Mouse (Mus musculus): Measurements from ENCODE around the gene Kifc3. TPM values are rescaled to one million over a fixed set of nuclear protein-coding genes. Genes with fewer than 3 reads are reported as not detected.
A peak's percentile ranks its signal among the peaks of the same experiment; 100 is the strongest.

The Kifc3 gene
- polyA plus RNA-seq, 1 experiment from 2014 or later = 16.5 TPM

DNA sequence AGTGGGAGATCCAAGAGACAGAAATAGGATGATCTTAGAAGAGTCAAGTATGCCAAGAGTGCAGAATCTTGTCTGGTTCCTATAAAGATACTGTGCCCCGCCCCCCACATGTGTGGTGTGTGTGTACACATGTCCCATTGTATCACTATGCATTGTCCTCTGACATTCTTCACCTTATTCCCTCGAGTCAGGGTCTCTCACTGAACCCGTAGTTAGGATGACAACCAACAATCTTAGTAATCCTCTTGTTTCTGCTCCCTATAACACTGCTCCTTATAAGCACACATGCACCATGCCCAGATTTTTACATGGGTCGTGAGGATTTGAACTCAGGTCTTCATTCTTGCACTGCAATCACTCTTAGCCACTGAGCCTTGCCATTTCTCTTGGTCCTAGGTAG lies 123.3 kb downstream of the Kifc3 start:
- H3K36me3 ChIP-seq = peaks cover 14% of the 10 kb centered on the region
- no peak for ATAC-seq (ENCODE audit: low FRiP score)
- no peak overlapping the region for H3K27ac ChIP-seq
- H3K27me3 ChIP-seq = peaks cover 9% of the 10 kb centered on the region; the same call in 1 of the 2 replicates
- H3K4me3 ChIP-seq = no peak overlapping the region
- no peaks in the 10 kb centered on the region for H3K9me3 ChIP-seq
- peaks cover 29% of the 10 kb centered on the region for H3K4me1 ChIP-seq (replicated peaks)
- no peak overlapping the region for H3K4me2 ChIP-seq
- WGBS = 93% methylated on average over 4 of the region's 4 CpGs
- H3K9ac ChIP-seq = no peak overlapping the region

- Histone ChIP-seq H3K27me3 (peaks cover 9% of the 10 kb centered on the region; the same call in 1 of the 2 replicates), H3K4me3 (no peak overlapping the region), H3K9me3 (no peaks in the 10 kb centered on the region), H3K9ac (no peak overlapping the region), H3K27ac (no peak overlapping the region), H3K4me1 (replicated peaks) (peaks cover 21% of the 10 kb centered on the region), H3K36me3 (peaks cover 6% of the 10 kb centered on the region), H3K4me2 (no peak overlapping the region)
- ATAC-seq (ENCODE audit: low FRiP score) = no peak
- WGBS = 82% methylated on average over 3 of the region's 3 CpGs
These were observed 124.6 kb downstream of the Kifc3 start for GRCm38 (mm10) chr8:95078055-95078454.

DNA sequence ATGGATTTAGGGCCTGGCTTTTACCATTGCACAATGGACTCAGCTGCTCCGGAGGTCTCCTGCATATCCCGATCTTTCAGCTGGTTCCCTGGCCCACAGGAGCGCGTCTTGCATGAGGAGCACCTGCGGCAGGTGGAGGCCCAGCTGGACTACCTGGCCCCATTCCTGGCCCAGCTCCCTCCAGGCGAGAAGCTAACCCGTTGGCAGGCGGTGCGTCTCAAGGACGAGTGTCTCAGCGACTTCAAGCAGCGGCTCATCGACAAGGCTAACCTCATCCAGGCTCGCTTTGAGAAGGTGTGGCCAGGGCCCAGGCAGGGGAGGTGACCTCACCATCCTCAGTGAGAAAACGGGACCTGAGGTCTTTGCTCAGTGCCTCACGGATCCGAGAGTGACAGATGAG lies 126.5 kb downstream of the Kifc3 start:
- WGBS = 84% methylated on average over 17 of the region's 17 CpGs
- Histone ChIP-seq H3K36me3 (no peaks in the 10 kb centered on the region), H3K27me3 (peaks cover 9% of the 10 kb centered on the region; the same call in 1 of the 2 replicates), H3K9me3 (no peaks in the 10 kb centered on the region), H3K9ac (no peak overlapping the region), H3K4me3 (no peak overlapping the region), H3K4me2 (no peak overlapping the region), H3K4me1 (replicated peaks) (peaks cover 4% of the 10 kb centered on the region; the same call in 1 of the 2 replicates), H3K27ac (no peak overlapping the region)
- no peak for ATAC-seq (ENCODE audit: low FRiP score)

- no peaks in the 10 kb centered on the region for H3K36me3 ChIP-seq
These were observed 127.1 kb downstream of the Kifc3 start for GRCm38 (mm10) chr8:95075504-95075903.

DNA sequence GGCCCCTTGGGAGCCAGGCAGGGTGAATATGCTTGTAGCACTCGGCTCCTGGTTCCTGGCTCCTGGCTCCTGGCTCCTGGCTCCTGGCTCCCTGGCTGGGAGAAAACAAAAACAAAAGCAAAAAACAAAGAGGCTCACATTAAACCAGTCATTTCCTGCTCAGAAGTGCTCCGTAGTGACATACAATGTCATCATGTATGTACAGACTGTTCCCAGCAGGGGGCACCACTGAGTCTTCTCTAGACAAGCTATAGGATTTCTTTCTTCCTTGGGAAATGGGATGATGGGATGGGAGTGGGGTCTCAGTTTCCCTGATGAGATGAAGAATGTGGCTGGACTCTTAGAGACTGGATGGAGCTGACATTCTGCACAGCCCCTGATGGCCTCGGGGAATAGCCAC lies 135.0 kb downstream of the Kifc3 start:
- no peak for ATAC-seq (ENCODE audit: low FRiP score)
- H3K9ac ChIP-seq = no peak overlapping the region
- no peak overlapping the region for H3K4me2 ChIP-seq
- no peak overlapping the region for H3K27ac ChIP-seq
- H3K36me3 ChIP-seq = no peaks in the 10 kb centered on the region
- H3K27me3 ChIP-seq = no peaks in the 10 kb centered on the region
- no peaks in the 10 kb centered on the region for H3K9me3 ChIP-seq
- WGBS = 46% methylated on average over 3 of the region's 3 CpGs
- no peaks in the 10 kb centered on the region for H3K4me1 ChIP-seq (replicated peaks)
- no peak overlapping the region for H3K4me3 ChIP-seq

More at GRCm38 (mm10) chr8:95075504-95075903, 127.1 kb downstream of the Kifc3 start:
- H3K4me2 ChIP-seq = no peak overlapping the region
- ATAC-seq (ENCODE audit: low FRiP score) = no peak
- peaks cover 4% of the 10 kb centered on the region; the same call in 1 of the 2 replicates for H3K4me1 ChIP-seq (replicated peaks)
- H3K4me3 ChIP-seq = no peak overlapping the region
- peaks cover 9% of the 10 kb centered on the region; the same call in 1 of the 2 replicates for H3K27me3 ChIP-seq
- H3K9ac ChIP-seq = no peak overlapping the region
- WGBS = 81% methylated on average over 3 of the region's 3 CpGs
- no peaks in the 10 kb centered on the region for H3K9me3 ChIP-seq
- no peak overlapping the region for H3K27ac ChIP-seq

- Histone ChIP-seq H3K36me3 (no peaks in the 10 kb centered on the region), H3K9ac (no peak overlapping the region), H3K27ac (no peak overlapping the region), H3K4me2 (no peak overlapping the region), H3K4me3 (no peak overlapping the region), H3K27me3 (no peaks in the 10 kb centered on the region), H3K4me1 (replicated peaks) (no peaks in the 10 kb centered on the region), H3K9me3 (no peaks in the 10 kb centered on the region)
- no peak for ATAC-seq (ENCODE audit: low FRiP score)
- WGBS = 90% methylated on average over 2 of the region's 2 CpGs
These were observed 138.1 kb downstream of the Kifc3 start for GRCm38 (mm10) chr8:95064531-95064930.

- Histone ChIP-seq H3K27me3 (no peaks in the 10 kb centered on the region), H3K9me3 (no peaks in the 10 kb centered on the region), H3K36me3 (no peaks in the 10 kb centered on the region), H3K27ac (no peak overlapping the region), H3K4me2 (no peak overlapping the region), H3K4me1 (replicated peaks) (0 out of 2 replicates have a peak, but pooled peaks cover 1% of the 10 kb centered on the region), H3K4me3 (no peak overlapping the region), H3K9ac (no peak overlapping the region)
- WGBS = 68% methylated on average over 6 of the region's 6 CpGs
- no peak for ATAC-seq (ENCODE audit: low FRiP score)
These were observed 142.6 kb downstream of the Kifc3 start for GRCm38 (mm10) chr8:95059812-95060533.

GRCm38 (mm10) chr8:95058661-95059060 lies 144.0 kb downstream of the Kifc3 start:
- no peak for ATAC-seq (ENCODE audit: low FRiP score)
- H3K9ac ChIP-seq = no peak overlapping the region
- H3K27ac ChIP-seq = no peak overlapping the region
- no peaks in the 10 kb centered on the region for H3K27me3 ChIP-seq
- H3K4me3 ChIP-seq = no peak overlapping the region
- WGBS = 90% methylated on average over 6 of the region's 6 CpGs
- H3K36me3 ChIP-seq = no peaks in the 10 kb centered on the region
- H3K4me2 ChIP-seq = no peak overlapping the region
- 0 out of 2 replicates have a peak, but pooled peaks cover 2% of the 10 kb centered on the region for H3K4me1 ChIP-seq (replicated peaks)
- H3K9me3 ChIP-seq = no peaks in the 10 kb centered on the region

DNA sequence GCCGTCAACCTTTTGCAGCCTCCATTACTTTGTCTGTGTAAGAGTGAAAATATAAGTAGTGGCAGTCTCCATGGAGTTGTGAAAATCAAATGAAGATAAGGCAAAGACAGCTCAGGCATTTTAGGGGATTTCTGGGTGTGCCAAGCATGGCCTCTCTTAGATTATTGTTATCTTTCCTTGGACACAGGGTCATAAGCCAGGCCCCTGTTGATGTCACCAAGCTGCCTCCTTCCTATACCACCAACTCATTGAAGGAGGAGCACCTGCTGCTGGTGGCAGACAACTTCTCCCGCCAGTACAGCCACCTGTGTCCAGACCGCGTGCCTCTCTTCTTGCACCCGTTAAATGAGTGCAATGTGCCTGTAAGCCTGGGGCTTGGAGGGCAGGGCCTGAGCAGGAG lies 146.2 kb downstream of the Kifc3 start:
- Histone ChIP-seq H3K27ac (no peak overlapping the region), H3K4me1 (replicated peaks) (0 out of 2 replicates have a peak, but pooled peaks cover 2% of the 10 kb centered on the region), H3K27me3 (no peaks in the 10 kb centered on the region), H3K9me3 (no peaks in the 10 kb centered on the region), H3K4me3 (no peak overlapping the region), H3K4me2 (no peak overlapping the region), H3K36me3 (no peaks in the 10 kb centered on the region), H3K9ac (no peak overlapping the region)
- ATAC-seq (ENCODE audit: low FRiP score) = no peak
- WGBS = 94% methylated on average over 5 of the region's 5 CpGs

DNA sequence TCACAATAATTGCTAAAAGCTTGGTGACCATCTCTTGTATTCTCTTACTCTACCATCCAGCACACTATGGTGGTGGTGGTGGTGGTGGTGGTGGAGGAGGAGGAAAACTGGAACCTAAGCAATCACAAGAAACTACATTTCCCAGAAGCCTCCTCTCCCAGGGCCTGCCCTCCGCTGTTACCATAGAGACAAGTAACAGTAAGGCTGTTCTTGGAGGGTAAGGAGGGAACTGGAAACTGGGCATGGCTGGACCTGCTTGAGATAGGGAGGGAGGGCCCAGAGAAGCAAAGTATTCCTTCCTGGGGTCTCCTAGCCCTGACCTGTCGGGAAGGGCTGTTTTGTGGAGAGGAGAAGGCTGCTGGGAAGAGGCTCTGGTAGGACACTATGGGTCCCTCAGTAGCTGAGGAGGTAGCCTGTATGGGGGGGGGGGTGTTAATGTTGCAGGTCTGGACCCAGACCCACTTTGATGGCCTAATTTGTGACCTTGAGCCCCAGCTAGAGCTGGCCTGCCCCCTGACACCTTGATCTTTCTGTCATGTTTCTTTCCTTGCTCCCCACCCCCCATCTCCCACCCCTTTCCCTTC lies 147.6 kb downstream of the Kifc3 start, which contains the start of gene Drc7:
Gene Drc7, plus strand, starts transcription at position 177 of the 584 bp plus-strand sequence.
- H3K27ac ChIP-seq = no peak within 1 kb of the TSS
- H3K9me3 ChIP-seq = no peaks in the 10 kb centered on the region
- H3K36me3 ChIP-seq = no peaks in the 10 kb centered on the region
- ATAC-seq (ENCODE audit: low FRiP score) = peak; percentile 86
- 26% methylated on average over 2 of the region's 2 CpGs for WGBS
- H3K9ac ChIP-seq = no peak within 1 kb of the TSS
- H3K4me2 ChIP-seq = 0 out of 2 replicates have a peak within 1 kb of the TSS, but pooled peaks have one; percentile 8
- 0 out of 2 replicates have a peak, but pooled peaks cover 2% of the 10 kb centered on the region for H3K4me1 ChIP-seq (replicated peaks)
- H3K27me3 ChIP-seq = no peaks in the 10 kb centered on the region
- no peak within 1 kb of the TSS for H3K4me3 ChIP-seq

DNA sequence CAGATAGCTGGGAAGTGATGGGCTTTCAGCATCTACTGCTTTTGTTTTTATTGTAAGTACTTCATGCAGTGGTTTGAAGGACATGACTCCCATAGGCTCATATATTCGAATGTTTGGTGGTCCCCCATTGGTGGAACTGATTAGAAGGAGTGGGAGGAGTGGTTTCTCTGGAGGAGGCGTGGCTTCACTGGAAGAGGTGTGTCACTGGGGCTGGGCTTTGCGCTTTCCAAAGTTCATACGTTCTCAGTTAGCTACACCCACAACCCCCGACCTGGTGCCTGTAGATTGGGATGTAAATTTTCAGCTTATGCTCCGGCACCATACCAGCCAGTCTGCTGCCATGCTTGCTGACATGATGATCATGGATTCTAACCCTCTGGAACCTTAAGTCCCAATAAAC lies 148.2 kb downstream of the Kifc3 start:
- Histone ChIP-seq H3K9me3 (no peaks in the 10 kb centered on the region), H3K27me3 (no peaks in the 10 kb centered on the region), H3K4me3 (no peak overlapping the region), H3K36me3 (no peaks in the 10 kb centered on the region), H3K4me2 (no peak overlapping the region), H3K9ac (no peak overlapping the region), H3K4me1 (replicated peaks) (0 out of 2 replicates have a peak, but pooled peaks cover 2% of the 10 kb centered on the region), H3K27ac (no peak overlapping the region)
- 60% methylated on average over 6 of the region's 6 CpGs for WGBS
- peak; percentile 34; the same call in 1 of the 2 replicates for ATAC-seq (ENCODE audit: low FRiP score)

Data from hindbrain, embryonic 13.5 days (tissue).